Mouse (Mus musculus) MEL (cell line): ENCODE measurements around the gene Echs1. TPM values are rescaled to one million over a fixed set of nuclear protein-coding genes. Genes with fewer than 3 reads are reported as not detected.

Source experiments
- DNase-seq: peaks from one replicate; pipeline ENCODE4 v3.0.0; 2011; ENCODE audit warnings: low read depth, low spot score
- H3K27ac ChIP-seq: 2 replicates; pipeline ENCODE4 v1.5.1; 2012; ENCODE audit warnings: low read depth, mild to moderate bottlenecking, control low read depth, low read length, moderate library complexity; ENCODE audit not compliant: control insufficient read depth
- H3K27me3 ChIP-seq, 2 experiments: fragments of 150-350 bp in 1 of 2; sonication (generic) in 1 of 2; 2 replicates each; pipeline ENCODE4 v1.6.1; 2012; ENCODE audit warnings: low read length in 2 of 2, mild to moderate bottlenecking in 2 of 2, improper control_type of control experiment in 1 of 2, moderate library complexity in 1 of 2; ENCODE audit not compliant: insufficient read depth in 2 of 2, control insufficient read depth in 1 of 2
- H3K36me3 ChIP-seq, 2 experiments: 2 replicates each; pipeline ENCODE4 v1.6.1; 2012 to 2014; ENCODE audit warnings: low read length in 2 of 2, improper control_type of control experiment in 1 of 2, inconsistent platforms in 1 of 2, mild to moderate bottlenecking in 1 of 2; ENCODE audit not compliant: insufficient read depth in 2 of 2, control insufficient read depth in 1 of 2
- H3K4me1 ChIP-seq, 2 experiments: fragments of 150-350 bp in 1 of 2; sonication (generic) in 1 of 2; 2 replicates each; pipeline ENCODE4 v1.6.1; 2012; ENCODE audit warnings: low read length in 2 of 2, improper control_type of control experiment in 1 of 2, mild to moderate bottlenecking in 1 of 2; ENCODE audit not compliant: insufficient read depth in 2 of 2, control insufficient read depth in 1 of 2
- H3K4me3 ChIP-seq, 2 experiments: fragments of 150-350 bp in 1 of 2; sonication (generic) in 1 of 2; 2 replicates each; pipeline ENCODE4 v1.5.1; 2012; ENCODE audit warnings: low read depth in 2 of 2, low read length in 2 of 2, mild to moderate bottlenecking in 2 of 2, moderate library complexity in 2 of 2, control low read depth in 1 of 2, improper control_type of control experiment in 1 of 2; ENCODE audit not compliant: control insufficient read depth in 1 of 2, insufficient read depth in 1 of 2
- H3K79me2 ChIP-seq: 2 replicates; pipeline ENCODE4 v1.6.1; 2012; ENCODE audit warnings: mild to moderate bottlenecking, low read length, moderate library complexity; ENCODE audit not compliant: control insufficient read depth, poor library complexity, insufficient read depth
- H3K9ac ChIP-seq: 2 replicates; pipeline ENCODE4 v1.6.1; 2012; ENCODE audit warnings: low read depth, mild to moderate bottlenecking, control low read depth, low read length, moderate library complexity; ENCODE audit not compliant: control insufficient read depth, poor library complexity, severe bottlenecking
- H3K9me3 ChIP-seq: fragments of 150-350 bp; sonication (generic); replicated peaks from 2 replicates; pipeline ENCODE4 v1.6.1; 2012; ENCODE audit warnings: mild to moderate bottlenecking, low read length, improper control_type of control experiment, moderate library complexity; ENCODE audit not compliant: insufficient read depth
- E2F4 ChIP-seq: IDR thresholded peaks from 2 replicates; pipeline ENCODE4 v1.6.1; 2011; ENCODE audit warnings: low read depth, low read length, improper control_type of control experiment, borderline replicate concordance
- ELF1 ChIP-seq: IDR thresholded peaks from 2 replicates; pipeline ENCODE4 v1.6.1; 2014; ENCODE audit warnings: low read depth, mild to moderate bottlenecking, inconsistent platforms, low read length, improper control_type of control experiment, moderate library complexity
- ETS1 ChIP-seq: IDR thresholded peaks from 2 replicates; pipeline ENCODE4 v1.6.1; 2012; ENCODE audit warnings: low read depth, mild to moderate bottlenecking, inconsistent platforms, low read length, improper control_type of control experiment, moderate library complexity
- GATA1 ChIP-seq: IDR thresholded peaks from 2 replicates; pipeline ENCODE4 v1.6.1; 2011; ENCODE audit warnings: low read depth, low read length, improper control_type of control experiment
- HCFC1 ChIP-seq: IDR thresholded peaks from 2 replicates; pipeline ENCODE4 v1.6.1; 2012; ENCODE audit warnings: low read depth, mild to moderate bottlenecking, inconsistent platforms, low read length, improper control_type of control experiment, moderate library complexity
- KAT2A ChIP-seq: conservative IDR thresholded peaks from 2 replicates; pipeline ENCODE4 v1.6.1; 2012; ENCODE audit warnings: low read depth, low read length, improper control_type of control experiment, inconsistent platforms
- MAX ChIP-seq: IDR thresholded peaks from 2 replicates; pipeline ENCODE4 v1.6.1; 2011; ENCODE audit warnings: low read length, improper control_type of control experiment
- MXI1 ChIP-seq: IDR thresholded peaks from 2 replicates; pipeline ENCODE4 v1.6.1; 2011; ENCODE audit warnings: mild to moderate bottlenecking, low read depth, low read length, improper control_type of control experiment
- NELFE ChIP-seq: IDR thresholded peaks from 2 replicates; pipeline ENCODE4 v1.6.1; 2011; ENCODE audit warnings: low read depth, low read length, improper control_type of control experiment
- POLR2A ChIP-seq, 2 experiments: IDR thresholded peaks; 2 replicates each; pipeline ENCODE4 v1.6.1; 2011 to 2012; ENCODE audit warnings: low read length in 2 of 2, mild to moderate bottlenecking in 2 of 2, control low read depth in 1 of 2, improper control_type of control experiment in 1 of 2, low read depth in 1 of 2, moderate library complexity in 1 of 2; ENCODE audit not compliant: control insufficient read depth in 1 of 2, insufficient read depth in 1 of 2, poor library complexity in 1 of 2
- POLR2AphosphoS2 ChIP-seq: IDR thresholded peaks from 2 replicates; pipeline ENCODE4 v1.6.1; 2011; ENCODE audit warnings: low read length, improper control_type of control experiment
- RAD21 ChIP-seq: IDR thresholded peaks from 2 replicates; pipeline ENCODE4 v1.6.1; 2011; ENCODE audit warnings: mild to moderate bottlenecking, low read depth, low read length, improper control_type of control experiment
- SIN3A ChIP-seq: IDR thresholded peaks from 2 replicates; pipeline ENCODE4 v1.6.1; 2012; ENCODE audit warnings: low read length, improper control_type of control experiment, inconsistent platforms
- TBP ChIP-seq: IDR thresholded peaks from 2 replicates; pipeline ENCODE4 v1.8.0; 2011; ENCODE audit warnings: low read depth, low read length, improper control_type of control experiment
- TCF12 ChIP-seq: IDR thresholded peaks from 2 replicates; pipeline ENCODE4 v1.6.1; 2014; ENCODE audit warnings: low read depth, mild to moderate bottlenecking, inconsistent platforms, low read length, improper control_type of control experiment, moderate library complexity
- USF1 ChIP-seq: IDR thresholded peaks from 2 replicates; pipeline ENCODE4 v1.6.1; 2014; ENCODE audit warnings: low read depth, mild to moderate bottlenecking, inconsistent platforms, low read length, improper control_type of control experiment, moderate library complexity
- USF2 ChIP-seq, 2 experiments: IDR thresholded peaks; 2 replicates each; pipeline ENCODE4 v1.6.1; 2011 to 2012; ENCODE audit warnings: improper control_type of control experiment in 2 of 2, low read length in 2 of 2, borderline replicate concordance in 1 of 2, inconsistent platforms in 1 of 2, low read depth in 1 of 2, mild to moderate bottlenecking in 1 of 2; ENCODE audit not compliant: insufficient read depth in 1 of 2
- ZMIZ1 ChIP-seq: IDR thresholded peaks from 2 replicates; pipeline ENCODE4 v1.6.1; 2012; ENCODE audit warnings: low read depth, mild to moderate bottlenecking, inconsistent platforms, low read length, improper control_type of control experiment, moderate library complexity
- ZNF384 ChIP-seq: IDR thresholded peaks from 2 replicates; pipeline ENCODE4 v1.6.1; 2012; ENCODE audit warnings: low read depth, mild to moderate bottlenecking, inconsistent platforms, low read length, improper control_type of control experiment
- polyA plus RNA-seq, 2 experiments: library from polyadenylated mRNA; stranded (reverse) in 1 of 2; unstranded in 1 of 2; fragments of >175 nt in 1 of 2; fragments of >200 nt in 1 of 2; gene quantifications; 2 replicates each; pipeline versions ENCODE4 v1.2.1 to v1.2.4; 2012; ENCODE audit warnings: low replicate concordance in 2 of 2, low read depth in 1 of 2; ENCODE audit not compliant: insufficient read length in 2 of 2, insufficient read depth in 1 of 2, missing spikeins in 1 of 2
- total RNA-seq: library from RNA; depleted of rRNA; stranded (reverse); fragments of 300-350 nt; gene quantifications from 2 replicates; pipeline ENCODE4 v1.2.3, GENCODE M21; 2012; rRNA removed

Echs1 gene
- total RNA-seq = 22.8 and 30.3 TPM in 2 replicates
- 10 to 100 TPM in 1 of 2 experiments, not detected in 1; 47.7 TPM for polyA plus RNA-seq

DNA sequence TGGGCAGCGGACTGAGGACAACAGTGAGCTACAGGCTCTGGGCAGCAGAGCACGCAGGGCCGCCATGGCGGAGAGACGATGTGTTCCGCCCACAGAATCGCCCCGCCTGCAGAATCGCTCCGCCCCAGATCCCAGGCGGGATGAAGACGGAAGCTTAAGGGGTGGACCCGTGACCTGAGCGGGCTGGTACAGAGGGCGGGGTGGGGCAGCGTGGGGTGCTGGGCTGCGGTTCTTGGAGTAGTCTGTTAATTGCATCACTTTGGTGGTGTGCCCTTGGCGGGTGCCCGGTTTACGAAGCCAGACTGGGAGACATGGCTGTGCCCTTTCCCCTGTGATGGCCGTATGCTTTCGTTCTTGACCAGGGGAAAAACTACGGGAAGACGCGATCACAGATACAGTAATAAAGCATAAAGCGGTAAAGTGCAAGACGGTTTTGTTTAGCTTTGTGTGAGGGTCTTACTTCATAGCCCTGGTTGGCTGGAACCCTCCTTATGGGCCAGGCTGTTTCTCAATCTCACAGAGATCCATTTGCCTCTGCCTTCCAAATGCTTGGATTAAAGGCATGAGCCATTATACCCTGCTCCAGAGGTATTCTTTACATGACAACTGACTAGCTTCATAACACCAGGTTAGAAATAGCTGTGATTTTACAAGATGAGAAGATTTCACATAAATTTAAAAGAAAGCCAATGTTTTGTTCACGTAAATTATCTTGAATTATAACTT lies at the start of gene Echs1:
Gene Echs1 (minus strand): TSS at position 148 of the 726 bp plus-strand sequence.
- H3K9ac ChIP-seq = peak within 1 kb of the TSS; percentile 81
- peak; percentile 93 for DNase-seq
- H3K4me1 ChIP-seq = peaks cover 5% of the 10 kb centered on the region in 2 experiments; a peak in 3 of 4 replicates
- peak within 1 kb of the TSS; percentile 65 for H3K27ac ChIP-seq
- no peaks in the 10 kb centered on the region for H3K27me3 ChIP-seq
- peaks cover 3% of the 10 kb centered on the region for H3K79me2 ChIP-seq
- H3K9me3 ChIP-seq = no peaks in the 10 kb centered on the region
- peak within 1 kb of the TSS; percentile 73 to 79 for H3K4me3 ChIP-seq
- H3K36me3 ChIP-seq = peaks cover 0 to 2% of the 10 kb centered on the region in 2 experiments; a peak in 2 of 4 replicates
- TF ChIP-seq POLR2A (IDR thresholded peaks at IDR 0.05; ENCODE audit: control insufficient read depth in 1 of 2, insufficient read depth in 1 of 2, low read depth in 1 of 2, low read length in 2 of 2, poor library complexity in 1 of 2) (peak; percentile 52 to 84; a peak in 3 of 4 replicates), ELF1 (peak; percentile 42; the same call in 1 of the 2 replicates), RAD21 (no peak), NELFE (peak; percentile 79), MXI1 (peak; percentile 73), ETS1 (0 out of 2 replicates have a peak, but pooled peaks have one; percentile 41), HCFC1 (peak; percentile 61; the same call in 1 of the 2 replicates), TCF12 (no peak), USF1 (peak; percentile 81), POLR2AphosphoS2 (peak; percentile 37; the same call in 1 of the 2 replicates), SIN3A (0 out of 2 replicates have a peak, but pooled peaks have one; percentile 66), MAX (no peak; the same call in 1 of the 2 replicates), KAT2A (no peak), ZMIZ1 (0 out of 2 replicates have a peak, but pooled peaks have one; percentile 6)

DNA sequence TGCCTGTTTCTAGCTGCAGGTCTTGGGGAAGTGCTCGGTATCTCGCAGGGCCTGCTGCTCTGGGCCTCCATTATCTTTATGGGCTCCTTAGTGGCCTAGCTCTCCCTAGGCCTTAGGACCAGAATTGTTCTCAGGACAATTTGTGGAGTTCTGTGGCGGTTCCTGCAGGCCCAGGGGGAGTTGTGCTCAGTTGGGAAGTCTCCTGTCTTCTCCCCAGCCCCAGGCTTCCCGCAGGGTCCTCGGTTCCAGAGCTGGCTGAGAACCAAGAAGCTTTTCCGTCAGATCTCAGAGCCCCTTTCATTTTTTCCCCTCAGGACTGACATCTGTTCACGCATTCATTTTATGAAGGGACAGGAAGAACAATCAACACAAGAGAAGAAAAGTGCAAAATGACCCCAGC lies 48.4 kb upstream of the Echs1 start, which contains the start of gene Olfr522:
Gene Olfr522 (minus strand): TSS at position 101 of the 400 bp plus-strand sequence.
- no peak for DNase-seq
- H3K27ac ChIP-seq = no peak within 1 kb of the TSS
- H3K36me3 ChIP-seq = no peaks in the 10 kb centered on the region
- no peak for TF ChIP-seq USF2 (IDR thresholded peaks at IDR 0.05; ENCODE audit: borderline replicate concordance in 1 of 2, insufficient read depth in 1 of 2, low read depth in 1 of 2, low read length in 2 of 2)
- TF ChIP-seq E2F4 = no peak
- TF ChIP-seq SIN3A = no peak
- no peak for TF ChIP-seq TBP
- TF ChIP-seq ZNF384 = no peak
- no peak for TF ChIP-seq GATA1
- TF ChIP-seq, all 39 proteins: peak for 0
- Histone ChIP-seq H3K79me2 (no peaks in the 10 kb centered on the region), H3K9ac (no peak within 1 kb of the TSS), H3K27me3 (no peaks in the 10 kb centered on the region; a peak in 1 of 4 replicates), H3K4me1 (no peaks in the 10 kb centered on the region; a peak in 1 of 4 replicates), H3K9me3 (no peaks in the 10 kb centered on the region), H3K4me3 (no peak within 1 kb of the TSS)
